Mouse (Mus musculus) bone marrow macrophage, adult 2 months (primary cell): Measurements from ENCODE around the gene Pla2g2c.

Experiments
- CTCF ChIP-seq: IDR thresholded peaks from 2 replicates; pipeline ENCODE4 v1.5.1; 2012; ENCODE audit warnings: low read depth, mild to moderate bottlenecking, low read length, moderate library complexity
- POLR2A ChIP-seq: IDR thresholded peaks from 2 replicates; pipeline ENCODE4 v1.6.1; 2012; ENCODE audit warnings: mild to moderate bottlenecking, low read depth, low read length, borderline replicate concordance

GRCm38 (mm10) chr4:138747851-138748250 is 23.3 kb downstream of the Pla2g2c start:
- TF ChIP-seq CTCF = no peak
- no peak for TF ChIP-seq POLR2A
